Mouse (Mus musculus) left cerebral cortex, adult 8-10 months (tissue): ENCODE results near the gene Gm21860. TPM values are rescaled to one million over a fixed set of nuclear protein-coding genes. Genes with fewer than 3 reads are reported as not detected.

Experiments
- total RNA-seq, 4 experiments: library from RNA; stranded (reverse); gene quantifications; 2 replicates each; pipeline ENCODE4 v1.2.4; 2022

Gene Gm21860
- total RNA-seq, 4 experiments from 2014 or later: not detected

Other genes with a start within 250 kb of the Gm21860 start
- gene Gm47283, start 29.9 kb upstream of the Gm21860 start, total RNA-seq: not detected
- gene Gm21748, start 84.4 kb upstream of the Gm21860 start, total RNA-seq: not detected